Mouse (Mus musculus) kidney, postnatal 25 days (tissue): Measurements from ENCODE around the gene Gucd1.

Experiments
- DNase-seq, 2 experiments: peaks; one replicate each; pipeline ENCODE4 v3.0.0; 2021; ENCODE audit warnings: mixed read lengths in 2 of 2

Gene Gucd1

DNA sequence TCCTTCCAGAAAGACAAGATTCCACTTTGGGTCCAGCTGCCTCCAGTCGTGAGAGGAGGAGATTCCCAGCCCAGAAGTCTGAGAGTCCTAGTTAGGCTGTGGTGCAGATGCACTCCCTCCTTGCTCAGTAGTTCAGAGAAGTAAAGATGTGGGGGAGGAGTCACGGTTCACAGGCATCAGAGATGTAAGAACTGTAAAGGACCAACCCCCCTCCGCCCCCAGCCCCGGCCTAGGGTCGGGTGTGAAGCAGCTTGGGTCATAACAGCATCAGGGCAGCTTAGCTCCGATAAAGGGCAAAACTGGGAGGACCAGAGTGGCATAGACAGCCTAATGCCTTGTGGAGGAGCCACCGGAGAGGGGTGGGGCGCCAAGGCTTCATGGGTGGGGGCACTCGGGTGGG, 201.3 kb downstream of the Gucd1 start:
- no peak for DNase-seq

DNA sequence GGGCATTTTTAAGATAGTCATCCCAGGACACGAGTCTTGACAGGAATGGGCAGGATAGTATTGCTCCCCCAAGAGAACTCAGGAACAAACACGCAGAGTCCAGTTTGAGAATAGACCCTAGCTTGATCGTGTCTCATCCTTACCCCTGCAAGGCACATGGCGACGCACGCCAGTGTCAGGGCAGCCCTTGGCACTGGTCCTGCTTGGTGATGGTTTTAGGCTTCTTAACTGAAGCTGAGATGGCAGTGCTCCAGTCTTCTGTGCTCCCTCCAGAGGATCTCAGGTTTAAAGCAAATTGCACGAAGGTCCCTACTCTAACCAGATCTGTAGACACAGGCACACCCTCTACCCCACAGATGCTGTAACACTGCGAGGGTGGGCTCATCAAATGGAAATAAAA, 202.0 kb downstream of the Gucd1 start:
- DNase-seq = no peak

- DNase-seq = peak; percentile 35 to 72
Measured at GRCm38 (mm10) chr10:75314190-75314980, 203.4 kb downstream of the Gucd1 start.

DNA sequence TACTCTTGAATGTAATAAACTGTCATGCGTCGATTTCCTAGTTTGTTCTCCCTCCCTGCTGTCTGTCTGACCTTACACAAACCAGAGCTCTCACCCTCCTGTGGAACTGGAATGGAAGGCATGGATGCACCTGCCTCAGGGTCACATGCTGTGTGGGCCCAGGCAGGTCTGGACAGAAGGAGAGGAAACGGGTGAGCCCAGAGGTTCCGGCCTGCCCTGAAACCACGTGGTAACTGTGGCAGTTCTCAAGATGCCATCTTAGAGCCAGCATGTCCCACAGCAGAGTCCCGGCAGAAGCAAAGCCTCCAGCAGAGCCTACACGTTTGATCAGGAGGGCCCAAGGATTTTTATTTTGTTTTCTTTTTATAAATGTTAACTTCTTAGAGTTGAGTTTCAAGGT, 205.4 kb downstream of the Gucd1 start:
- no peak for DNase-seq

GRCm38 (mm10) chr10:75307130-75307529, 210.6 kb downstream of the Gucd1 start:
- no peak for DNase-seq

DNA sequence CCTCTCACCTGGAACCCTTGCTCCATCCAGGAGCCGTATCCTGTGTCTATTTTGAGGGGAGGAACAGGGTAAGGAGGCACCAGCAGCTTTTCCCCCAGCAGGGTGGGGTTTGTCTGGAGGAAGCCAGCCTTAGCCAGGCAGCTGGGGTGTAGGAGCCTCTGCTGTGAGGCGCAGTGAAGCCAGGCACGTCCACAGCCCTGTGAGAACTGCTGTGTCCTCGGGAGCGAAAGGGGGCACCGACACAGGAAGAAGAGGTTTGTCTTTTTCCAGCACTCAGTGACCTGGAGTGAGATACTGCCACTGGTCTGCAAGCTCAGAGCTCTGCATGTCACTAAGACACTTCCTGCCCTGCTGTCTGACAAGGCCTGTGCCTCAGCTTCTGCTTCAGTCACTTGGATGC, 213.4 kb downstream of the Gucd1 start:
- peak; percentile 44 to 67 for DNase-seq

DNA sequence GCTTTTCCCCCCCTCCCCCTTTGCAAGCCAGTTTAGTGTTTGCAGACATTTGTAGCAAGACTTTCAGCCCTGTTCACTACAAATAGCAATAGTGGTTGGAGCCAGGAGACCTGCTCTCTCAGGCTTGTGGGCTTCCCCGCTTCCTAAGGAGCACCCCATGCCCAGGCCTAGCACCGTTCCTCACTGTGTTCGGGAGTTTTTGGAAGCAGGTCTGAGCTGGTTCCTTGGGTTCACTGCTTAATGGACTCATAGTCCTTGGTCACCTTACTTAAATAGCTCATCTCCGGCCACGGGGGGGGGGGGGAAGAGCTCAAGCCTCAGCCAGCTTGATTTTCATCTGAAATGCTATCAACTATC, 213.7 kb downstream of the Gucd1 start:
- DNase-seq = no peak

DNA sequence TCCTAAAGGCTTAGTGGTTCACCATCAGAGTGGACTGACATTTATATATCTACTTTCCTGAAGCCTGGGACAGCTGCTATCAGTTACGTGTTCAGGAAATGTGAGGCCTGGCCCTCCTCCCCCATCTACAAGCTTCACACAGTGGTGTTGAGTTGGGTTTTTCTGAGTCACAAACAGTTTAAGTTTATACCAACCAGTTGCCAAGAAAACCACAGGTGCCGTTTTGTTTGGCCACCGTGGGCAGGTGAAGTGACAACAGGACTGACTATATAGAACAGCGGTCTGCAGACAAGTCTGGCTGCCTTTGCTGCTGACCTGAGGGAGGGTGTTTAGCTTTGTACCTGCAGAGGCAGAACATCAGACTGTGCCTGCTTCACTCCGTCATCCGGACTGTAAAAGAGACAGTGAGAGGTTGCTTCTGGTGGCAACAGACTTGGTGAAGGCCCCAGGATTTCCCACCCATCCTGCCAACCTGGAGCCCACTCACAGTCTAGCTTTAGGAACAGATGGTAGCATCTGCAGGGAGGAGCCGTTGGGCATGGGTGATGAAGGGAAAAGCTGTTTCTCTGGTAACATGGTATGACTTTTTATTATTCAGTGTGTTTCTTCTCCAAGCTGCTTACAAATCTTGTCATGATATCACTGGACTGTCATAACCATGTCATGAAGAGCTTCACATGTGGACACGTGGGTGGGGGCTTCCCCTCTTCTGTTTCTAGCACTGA, 214.3 kb downstream of the Gucd1 start:
- DNase-seq = no peak

GRCm38 (mm10) chr10:75302536-75302935, 215.2 kb downstream of the Gucd1 start:
- no peak for DNase-seq

DNA sequence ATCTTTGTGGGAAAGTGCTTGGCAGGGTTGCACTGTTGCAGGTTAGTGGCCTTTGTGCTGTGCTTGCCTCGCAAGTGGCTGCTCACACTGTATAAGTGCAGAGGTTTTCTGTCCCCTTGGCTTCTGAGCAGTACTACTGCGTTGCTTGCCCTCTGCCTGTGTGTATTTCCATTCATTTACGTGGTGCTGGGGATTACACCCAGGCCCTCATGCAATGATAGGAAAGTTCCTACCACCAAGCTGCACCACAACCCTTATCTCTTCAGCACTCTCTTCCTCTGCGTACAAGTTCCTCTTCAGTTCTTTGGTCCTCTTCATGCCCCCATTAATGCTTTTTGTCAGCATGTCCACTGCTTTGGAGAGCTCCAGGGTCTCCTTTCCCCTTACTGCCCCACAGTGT, 215.8 kb downstream of the Gucd1 start:
- no peak for DNase-seq

GRCm38 (mm10) chr10:75301195-75301806, 216.5 kb downstream of the Gucd1 start:
- DNase-seq = no peak
